Mouse (Mus musculus) cerebellum, adult 2 months (tissue): ENCODE measurements around the gene Rpl35a.

Experiments
- CTCF ChIP-seq: fragments of 200-500 bp; IDR thresholded peaks from 2 replicates; pipeline ENCODE4 v1.5.1; 2011; ENCODE audit warnings: low read depth, mild to moderate bottlenecking, control low read depth, low read length, moderate library complexity, borderline replicate concordance; ENCODE audit not compliant: insufficient read depth
- POLR2A ChIP-seq: fragments of 200-500 bp; IDR thresholded peaks from 2 replicates; pipeline ENCODE4 v1.6.1; 2011; ENCODE audit warnings: low read length, control low read depth, borderline replicate concordance; ENCODE audit not compliant: insufficient read depth

DNA sequence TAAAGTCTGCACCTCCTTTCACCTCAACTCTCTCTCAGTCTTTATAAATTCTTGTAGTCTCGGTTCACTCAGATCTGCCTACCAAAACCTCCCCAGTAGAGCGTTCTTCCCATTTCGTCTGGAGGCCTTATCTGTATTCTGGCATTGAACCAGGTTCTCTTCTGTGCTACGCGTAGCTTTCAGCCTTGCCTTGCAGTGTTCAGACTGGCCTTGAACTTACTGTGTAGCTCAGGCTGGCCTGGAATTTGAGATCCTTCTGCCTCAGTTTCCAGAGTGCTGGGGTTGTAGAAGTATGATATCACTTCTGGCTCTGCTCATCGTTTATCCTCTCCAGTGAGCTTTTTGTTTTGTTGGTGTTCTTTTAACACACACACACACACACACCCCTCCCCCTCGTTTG lies 7.0 kb downstream of the Rpl35a start:
- TF ChIP-seq POLR2A (no peak), CTCF (no peak)
